Mouse (Mus musculus) cerebellum, postnatal 14 days (tissue): ENCODE data around the gene Tac4.
A peak's percentile ranks its signal among the peaks of the same experiment; 100 is the strongest.

Experiments
- DNase-seq, 2 experiments: peaks; one replicate each; pipeline ENCODE4 v3.0.0; 2021; ENCODE audit warnings: mixed read lengths in 2 of 2

Gene Tac4

DNA sequence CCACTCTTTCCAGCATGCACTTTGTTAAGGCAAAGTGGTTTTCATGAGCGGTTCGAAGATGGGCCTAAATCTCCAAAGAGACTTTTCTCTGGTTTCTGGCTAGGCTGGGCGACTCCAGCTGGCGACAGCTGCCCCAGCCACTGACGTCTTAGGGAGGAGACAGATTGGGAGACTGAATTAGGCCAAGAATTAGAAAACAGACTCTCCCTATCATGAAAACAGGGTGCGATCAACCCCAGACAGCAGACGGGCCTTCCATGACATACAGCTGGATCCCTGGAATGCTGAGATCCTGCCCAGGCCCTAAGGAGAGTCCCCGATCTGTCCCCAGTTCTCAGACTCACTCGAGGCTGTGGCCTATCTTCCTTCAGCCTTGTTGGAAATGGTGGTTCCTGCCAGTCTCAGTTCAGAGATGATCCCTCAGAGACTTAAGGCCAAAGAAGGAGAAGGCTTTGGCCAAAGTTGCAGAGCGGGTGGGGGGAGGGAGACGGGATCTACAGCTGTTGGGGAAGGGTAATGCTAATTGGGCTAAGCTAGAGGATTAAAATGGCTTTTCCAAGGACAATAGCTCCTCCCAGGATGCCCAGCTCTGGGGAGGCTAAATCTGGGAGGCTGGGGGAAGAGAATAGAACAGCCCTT, 2.6 kb downstream of the Tac4 start:
- no peak for DNase-seq

DNA sequence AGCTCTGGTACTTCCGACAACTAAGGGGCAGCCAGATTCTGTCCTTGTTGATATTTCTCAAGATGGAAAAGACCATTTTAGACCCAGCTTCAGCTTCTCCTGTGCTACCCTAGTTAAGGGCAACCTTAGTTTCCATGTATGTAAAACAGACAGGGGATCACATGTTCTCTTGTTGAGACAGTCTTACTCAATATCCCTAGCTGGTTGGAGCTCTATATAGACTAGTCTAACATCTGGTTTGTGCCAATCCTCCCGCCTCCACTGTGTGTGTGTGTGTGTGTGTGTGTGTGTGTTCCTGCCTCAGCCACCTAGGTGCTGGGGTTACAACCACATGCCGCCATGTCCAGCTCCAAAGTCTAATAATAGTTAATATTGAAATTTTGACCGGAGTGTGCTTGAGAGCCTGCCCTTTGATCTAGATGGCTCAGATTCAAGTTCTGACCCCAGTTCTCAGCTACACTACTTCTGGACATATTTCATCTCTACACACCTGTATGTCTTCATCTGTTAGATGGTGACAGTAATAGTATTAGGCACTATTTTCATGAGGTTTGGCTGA, 3.2 kb downstream of the Tac4 start:
- DNase-seq: no peak

DNA sequence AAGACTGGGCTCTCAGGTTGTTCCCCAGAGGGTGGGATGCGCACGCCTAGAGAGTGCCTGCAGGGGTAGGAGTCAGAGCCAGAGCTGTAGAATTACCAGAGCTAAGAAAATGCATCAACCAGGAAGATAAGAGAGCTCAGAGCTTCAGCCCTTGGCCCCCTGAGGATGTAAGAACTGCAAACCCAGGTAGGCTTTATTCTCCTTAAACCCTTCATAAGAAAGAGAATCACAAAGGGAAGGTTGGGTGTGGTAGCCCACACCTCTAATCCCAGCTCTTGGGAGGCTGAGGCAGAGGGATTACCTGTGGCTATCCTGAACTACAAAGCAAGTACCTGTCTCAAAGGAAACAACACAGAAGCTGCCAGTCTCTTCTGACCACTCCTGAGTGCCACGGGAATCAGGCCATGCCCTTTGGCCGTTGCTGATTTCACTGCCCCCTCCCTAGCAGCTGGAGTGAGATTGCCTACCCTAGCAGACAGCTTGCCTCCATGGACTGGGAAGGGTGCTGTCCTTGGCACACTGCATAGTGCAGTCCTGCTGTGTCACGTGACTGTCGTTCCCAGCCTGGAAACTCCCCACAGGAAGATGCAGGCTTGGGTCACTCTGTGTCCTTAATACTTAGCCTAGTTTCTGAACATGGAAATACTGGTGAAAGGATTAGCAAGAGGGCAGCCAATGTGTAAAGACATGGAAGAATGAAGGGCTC, 5.4 kb downstream of the Tac4 start:
- DNase-seq: no peak

DNA sequence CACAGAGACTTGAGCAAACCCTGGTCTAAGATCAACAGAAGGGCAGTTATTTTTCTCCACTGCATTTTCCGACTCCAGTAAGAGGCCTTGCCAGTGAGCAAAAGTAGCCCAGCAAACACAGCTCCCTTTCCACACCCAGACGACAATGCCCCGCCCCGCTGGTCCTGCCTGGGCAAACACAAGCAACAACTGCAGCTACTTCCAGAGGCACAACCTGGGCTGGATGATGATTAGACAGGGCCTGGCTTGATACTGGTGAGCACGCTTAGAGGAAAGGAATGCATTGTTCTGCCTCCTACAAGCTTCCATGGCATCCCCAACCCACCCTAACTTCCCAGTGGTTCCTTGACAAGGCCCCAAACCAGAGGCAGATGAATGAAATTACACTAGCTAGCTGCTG, 12.3 kb downstream of the Tac4 start:
- no peak for DNase-seq

DNA sequence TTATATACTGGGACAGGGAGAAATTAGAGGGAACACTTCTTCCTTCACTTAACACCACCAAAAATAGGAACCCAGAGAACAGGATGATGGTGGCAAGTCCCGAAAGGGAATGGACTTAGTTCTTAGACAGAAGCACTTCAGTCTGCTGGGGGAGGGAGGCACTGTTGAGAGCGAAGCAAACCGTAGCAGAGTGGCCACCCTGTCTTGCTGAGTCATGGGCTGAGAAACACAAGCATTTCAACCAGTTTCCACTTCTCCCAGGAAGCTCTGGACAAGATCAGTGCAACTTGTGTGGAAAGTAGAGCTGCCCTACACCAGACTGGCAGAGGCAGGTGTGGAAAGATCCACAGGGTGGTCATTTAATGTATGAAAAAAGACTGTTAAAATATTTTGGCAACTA, 13.3 kb downstream of the Tac4 start:
- DNase-seq: no peak

DNA sequence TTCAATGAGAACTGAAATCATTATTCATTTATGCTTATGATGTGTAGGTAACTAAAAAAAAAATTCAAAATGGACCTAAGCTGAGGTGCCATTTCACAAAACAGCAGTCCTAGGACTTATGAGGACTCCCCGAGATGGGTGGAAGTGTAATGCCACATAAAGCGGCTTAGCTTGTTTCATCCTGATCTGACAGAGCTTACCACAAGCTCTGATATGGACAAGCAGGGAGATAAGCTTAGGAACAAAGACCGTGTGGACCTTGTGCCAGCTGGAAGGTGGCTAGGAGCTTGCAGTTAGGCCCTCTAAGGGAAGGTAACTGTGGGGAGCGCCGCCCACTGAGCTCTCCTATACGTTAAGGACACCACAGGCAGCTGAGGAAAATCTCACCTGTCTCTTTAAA, 14.7 kb downstream of the Tac4 start:
- DNase-seq: no peak

DNA sequence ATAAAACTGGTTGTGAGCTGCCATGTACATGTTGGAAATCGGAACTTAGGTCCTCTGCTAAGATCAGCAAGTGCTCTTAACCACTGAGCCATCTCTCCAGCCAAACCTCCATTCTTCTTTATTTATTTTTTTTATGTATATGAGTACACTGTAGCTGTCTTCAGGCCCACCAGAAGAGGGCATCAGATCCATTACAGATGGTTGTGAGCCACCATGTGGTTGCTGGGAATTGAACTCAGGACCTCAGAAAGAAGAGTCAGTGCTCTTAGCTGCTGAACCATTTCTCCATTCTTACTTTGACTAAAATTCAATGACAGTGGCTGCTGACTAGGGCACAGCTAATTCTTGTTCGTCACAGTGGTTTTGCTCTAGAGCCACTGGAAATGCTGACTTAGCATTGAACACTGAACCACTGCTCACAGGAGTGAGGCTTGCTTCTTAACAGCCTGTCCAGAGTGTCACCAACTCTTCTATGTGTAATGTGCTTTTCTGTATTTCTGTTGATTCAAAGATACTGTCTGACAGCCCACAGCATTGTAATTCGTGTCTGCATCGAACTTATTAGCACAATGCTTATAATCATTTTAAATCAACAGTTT, 17.8 kb downstream of the Tac4 start:
- no peak for DNase-seq

DNA sequence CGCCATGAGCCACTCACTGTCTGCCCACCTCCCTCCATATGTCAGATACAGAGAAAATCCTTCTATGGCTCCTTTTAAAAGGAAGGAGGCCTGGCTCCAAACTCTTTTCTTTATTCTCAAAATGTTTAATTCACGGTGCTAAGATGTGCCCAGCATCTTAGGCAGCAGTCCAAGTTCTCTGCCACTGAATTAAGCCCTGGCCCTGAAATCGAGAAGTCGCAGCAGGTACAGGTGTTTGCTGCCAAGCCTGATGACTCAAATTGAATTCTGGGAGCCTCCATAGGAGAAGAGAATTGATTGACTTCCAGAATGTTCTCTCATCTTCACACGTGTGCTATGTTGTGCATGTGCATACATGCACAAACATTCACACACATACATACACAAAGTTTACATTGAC, 21.0 kb downstream of the Tac4 start:
- DNase-seq: peak; percentile 34 to 46

DNA sequence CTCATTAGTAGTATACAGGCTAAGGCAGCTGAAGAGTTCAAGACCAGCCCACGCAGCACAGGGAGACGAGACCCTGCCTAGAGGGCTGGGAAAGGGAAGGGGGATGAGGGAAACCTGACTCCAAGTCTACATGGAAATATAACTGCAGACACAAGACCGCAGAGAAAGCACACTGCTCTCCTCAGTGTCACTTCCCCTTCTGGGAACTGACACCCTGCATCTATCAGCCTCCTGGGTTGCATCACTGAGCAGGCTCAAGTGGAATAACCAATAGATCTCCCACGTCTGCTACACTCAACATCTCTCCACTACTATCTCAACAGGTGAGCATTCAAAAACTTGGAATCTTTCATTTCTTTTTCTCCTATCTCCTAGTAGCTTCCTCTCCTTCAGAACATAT, 30.7 kb downstream of the Tac4 start:
- no peak for DNase-seq

DNA sequence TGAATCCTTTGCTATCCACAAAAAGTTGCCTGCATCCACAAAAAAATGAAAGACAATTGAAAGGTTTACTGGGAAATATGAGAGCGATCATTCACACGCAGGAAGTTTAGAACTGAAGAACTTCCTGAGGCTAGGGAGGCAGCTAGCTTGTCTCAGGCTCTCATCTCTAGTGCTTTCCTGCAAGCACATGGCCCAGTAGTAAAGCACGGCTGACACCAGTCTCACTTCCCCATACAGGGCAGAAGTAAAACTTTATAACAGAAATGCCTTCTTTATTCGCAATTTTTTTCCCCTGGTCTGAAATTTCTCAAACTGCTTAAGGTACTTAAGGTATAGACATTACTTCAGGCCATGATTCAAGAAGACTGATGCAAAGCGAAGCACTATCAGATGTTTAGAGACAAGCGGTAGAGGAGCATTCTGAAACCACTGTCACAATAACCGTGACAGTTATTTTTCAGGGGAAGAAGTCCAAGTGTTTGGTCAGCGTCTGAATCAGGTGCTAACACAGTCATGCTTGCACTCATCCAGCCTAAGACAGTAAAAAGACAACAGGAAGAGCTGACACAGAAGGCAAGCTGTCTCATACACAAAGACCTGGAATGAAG, 31.8 kb downstream of the Tac4 start:
- no peak for DNase-seq

DNA sequence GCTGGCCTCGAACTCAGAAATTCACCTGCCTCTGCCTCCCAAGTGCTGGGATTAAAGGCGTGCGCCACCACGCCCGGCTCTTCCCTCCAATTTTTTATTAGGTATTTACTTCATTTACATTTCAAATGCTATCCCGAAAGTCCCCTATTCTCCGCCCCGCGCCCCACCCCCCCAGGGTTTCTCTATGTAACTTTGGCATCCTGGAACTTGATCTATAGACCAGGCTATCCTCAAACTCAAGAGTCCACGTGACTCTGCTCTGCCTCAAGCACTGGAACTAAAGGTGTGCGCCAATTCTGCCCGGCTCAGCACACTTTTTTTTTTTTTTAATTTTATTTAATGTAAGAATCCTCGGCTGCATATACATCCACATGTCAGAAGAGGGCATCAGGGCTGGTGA, 34.4 kb downstream of the Tac4 start:
- DNase-seq: no peak

DNA sequence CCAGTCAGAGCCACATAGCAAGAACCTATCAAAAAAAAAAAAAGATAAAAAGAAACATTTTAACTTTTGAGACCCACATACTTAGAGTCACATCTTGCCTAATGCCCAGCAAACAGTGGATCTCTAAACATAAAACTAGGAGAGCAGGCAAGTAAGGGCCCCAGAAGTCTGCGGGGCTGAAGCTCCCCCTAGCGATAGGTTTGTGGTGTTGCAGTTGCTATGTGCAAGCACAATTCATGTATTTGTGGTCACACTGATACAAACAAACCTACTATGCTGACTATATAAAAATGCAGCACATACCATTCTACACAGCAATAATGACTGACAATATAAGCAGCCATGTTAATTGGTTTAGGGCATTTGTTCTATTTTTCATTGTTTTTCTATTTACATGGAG, 36.8 kb downstream of the Tac4 start:
- DNase-seq: peak; percentile 13 to 14

DNA sequence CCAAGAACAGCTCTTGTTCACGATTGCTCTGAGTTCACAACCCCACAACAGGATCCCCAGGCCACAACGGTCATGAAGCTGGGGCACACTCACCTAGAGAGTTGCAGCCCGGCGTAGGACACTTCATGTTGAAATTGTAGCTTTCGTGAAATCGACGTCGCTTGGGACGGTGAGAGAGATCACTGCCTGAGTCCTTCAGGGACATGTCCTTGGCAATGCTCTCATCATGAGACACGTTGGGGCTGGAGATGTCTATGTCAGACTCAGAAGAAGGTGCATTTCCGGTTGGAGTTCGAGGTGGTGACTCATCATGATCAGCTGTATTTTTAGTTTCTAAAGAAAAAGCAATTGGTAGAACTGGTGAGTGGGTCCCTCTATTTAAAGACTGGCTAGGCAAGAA, 38.6 kb downstream of the Tac4 start:
- DNase-seq: no peak

DNA sequence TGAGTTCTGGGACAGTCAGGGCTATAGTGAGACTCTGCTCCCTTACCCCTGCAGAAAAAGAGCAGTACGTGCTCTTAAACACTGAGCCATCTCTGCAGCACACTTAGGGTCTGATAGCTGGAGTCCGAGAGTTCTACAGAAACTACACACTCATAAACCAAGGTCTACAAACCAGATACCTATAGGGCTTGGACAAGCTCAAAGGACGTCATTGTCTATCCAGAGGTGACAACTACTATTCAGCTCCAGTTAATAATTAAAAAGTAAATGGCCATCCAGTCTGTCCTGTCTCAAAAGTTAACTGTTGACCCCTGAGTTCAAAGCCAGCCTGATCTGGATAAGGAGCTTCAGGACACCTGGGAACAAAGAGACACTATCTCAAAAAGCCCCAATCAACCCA, 40.4 kb downstream of the Tac4 start:
- DNase-seq: no peak

DNA sequence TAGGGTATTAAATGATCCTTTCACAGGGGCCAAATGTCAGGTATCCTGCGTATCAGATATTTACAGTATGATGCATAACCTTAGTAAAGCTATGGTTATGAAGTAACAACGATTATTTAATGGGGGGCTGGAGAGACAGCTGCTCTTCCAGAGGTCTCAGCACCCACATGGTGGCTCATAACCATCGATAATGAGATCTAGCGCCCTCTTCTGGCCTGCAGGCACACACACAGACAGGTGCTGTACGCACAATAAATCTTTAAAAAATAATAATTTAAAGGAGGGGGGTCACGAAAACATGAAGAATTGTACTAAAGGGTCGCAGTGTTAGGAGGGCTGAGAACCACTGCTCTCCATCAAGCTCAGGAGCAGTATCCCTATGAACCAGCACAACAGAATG, 44.3 kb downstream of the Tac4 start:
- DNase-seq: no peak

DNA sequence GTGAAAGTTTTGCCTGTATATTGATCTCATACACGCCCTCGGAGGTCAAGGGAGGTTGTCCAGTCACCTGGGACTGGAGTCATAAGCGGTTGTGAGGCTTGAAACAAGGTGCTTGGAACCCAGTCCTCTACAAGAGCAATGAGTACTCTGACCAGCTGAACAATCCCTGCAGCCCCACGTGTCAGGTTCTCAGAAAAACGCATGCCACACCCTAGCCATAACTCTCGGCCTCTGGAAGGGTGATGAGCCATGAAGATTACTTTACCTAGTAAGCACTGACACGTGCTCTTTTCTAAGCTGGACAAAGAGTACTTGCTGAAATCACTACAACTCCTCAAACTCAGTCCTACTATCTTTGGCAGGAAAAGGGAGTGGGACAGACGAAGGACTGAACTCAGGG, 46.2 kb downstream of the Tac4 start:
- no peak for DNase-seq

DNA sequence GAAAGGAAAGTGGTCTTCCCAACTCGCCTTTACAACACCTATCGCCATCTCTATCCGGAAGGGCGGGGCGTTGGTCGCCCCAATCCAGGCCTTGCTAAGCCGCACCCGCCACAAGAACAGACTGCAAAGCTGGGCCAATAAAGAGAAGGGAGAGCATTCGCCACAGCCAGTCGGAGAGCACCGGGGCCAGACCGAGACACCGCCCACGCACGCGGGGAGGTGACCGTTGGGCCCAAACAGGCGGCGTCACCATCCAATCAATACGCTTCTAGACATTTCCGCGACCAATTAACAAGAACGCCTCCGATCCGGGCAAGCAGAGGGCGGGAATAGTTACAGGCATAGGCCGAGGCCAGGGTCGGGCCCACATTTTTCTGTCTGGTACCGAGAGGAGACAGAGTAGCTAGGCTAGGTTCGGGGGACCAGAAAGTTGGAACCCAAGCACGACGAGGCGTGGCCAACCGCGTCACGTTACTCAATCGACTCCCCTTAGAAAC, 48.2 kb downstream of the Tac4 start:
- peak; percentile 96 to 97 for DNase-seq

DNA sequence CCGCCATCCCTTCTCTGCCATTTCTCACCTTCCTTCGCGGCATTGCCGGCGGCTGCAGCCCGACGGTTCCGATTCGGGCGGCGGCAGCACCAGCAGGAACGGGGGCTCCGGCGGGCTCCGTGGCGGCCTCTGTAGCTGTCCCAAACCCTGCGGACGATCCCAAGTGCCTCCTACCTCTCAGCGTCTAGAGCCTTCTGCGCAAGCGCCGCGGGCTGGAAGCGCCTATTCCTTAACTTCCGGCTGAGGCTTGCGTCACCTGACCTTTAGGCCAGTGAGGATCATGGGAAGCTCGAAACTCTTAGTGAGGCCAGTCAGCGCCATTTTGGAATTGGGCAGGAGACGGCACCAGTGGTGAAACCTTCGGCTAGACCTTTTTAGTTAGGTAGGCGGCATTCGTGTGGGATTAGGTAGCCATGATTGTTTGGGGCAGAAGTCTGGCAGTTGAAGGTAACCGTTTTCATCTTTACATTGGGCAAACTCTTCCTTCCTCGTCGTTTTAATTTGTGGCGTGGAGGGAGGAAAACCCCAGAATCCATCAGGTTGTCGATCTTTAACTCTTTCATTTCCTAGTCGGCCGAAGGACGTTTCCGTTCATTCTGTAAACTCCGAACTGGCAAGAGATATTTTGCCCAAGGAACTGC, 48.8 kb downstream of the Tac4 start, which contains the start of gene Kat7:
Kat7 (minus strand) TSS at position 240 of the 641 bp plus-strand sequence.
- peak; percentile 97 to 98 for DNase-seq

DNA sequence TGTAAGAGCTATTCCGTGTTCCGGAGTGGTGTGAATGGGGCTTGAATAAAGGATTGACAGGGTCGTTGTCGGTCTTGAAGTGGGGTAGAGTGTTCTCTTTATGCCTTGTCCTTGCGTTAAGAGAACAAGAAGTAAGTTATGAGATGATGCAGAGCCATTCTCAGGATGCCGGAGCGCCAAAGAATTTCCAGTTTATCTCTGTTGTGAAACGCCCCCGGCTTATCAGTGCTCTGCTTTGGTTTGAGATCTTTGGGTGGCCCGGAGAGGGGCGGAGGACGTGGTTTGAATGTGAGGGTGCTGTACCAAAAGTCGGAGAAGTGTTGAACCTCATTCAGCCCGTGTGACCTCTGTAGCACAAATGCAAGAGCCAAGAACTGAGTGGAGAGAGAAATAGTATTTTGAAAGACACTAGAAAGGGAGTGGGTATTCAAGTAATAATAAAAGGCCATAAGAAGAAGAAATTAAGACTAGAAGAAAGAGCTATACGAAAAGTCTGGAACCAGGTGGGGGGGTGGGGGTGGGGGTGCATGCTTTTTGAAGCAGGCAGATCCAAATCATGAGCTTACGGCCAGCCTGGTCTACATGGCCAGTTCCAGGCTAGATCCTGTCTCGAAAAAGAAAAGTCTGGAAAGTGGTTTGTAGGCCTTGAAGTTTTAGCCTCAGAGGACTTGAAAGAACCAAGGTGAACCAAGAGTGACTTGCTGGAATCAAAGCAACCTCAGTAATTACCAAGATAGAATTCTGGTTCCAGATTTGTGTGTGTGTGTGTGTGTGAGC, 49.5 kb downstream of the Tac4 start:
- DNase-seq: no peak

DNA sequence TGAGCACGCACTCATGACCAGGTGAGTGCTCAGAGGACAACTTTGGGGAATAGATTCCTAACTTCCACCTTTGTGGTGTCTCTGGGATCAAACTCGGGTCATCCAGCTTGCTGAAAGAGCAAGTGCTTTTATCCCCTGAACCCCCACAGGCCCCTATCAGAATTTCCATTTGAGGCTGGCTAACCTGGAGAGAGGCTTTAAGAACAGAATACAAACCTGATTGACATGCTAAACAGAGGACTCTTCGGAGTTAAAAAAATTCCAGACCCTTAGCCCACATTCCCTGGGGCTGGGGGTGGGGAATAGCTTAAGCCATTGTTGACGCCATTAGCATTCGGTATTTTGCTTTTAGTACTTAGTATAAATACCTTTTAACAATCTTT, 50.1 kb downstream of the Tac4 start:
- DNase-seq: no peak

DNA sequence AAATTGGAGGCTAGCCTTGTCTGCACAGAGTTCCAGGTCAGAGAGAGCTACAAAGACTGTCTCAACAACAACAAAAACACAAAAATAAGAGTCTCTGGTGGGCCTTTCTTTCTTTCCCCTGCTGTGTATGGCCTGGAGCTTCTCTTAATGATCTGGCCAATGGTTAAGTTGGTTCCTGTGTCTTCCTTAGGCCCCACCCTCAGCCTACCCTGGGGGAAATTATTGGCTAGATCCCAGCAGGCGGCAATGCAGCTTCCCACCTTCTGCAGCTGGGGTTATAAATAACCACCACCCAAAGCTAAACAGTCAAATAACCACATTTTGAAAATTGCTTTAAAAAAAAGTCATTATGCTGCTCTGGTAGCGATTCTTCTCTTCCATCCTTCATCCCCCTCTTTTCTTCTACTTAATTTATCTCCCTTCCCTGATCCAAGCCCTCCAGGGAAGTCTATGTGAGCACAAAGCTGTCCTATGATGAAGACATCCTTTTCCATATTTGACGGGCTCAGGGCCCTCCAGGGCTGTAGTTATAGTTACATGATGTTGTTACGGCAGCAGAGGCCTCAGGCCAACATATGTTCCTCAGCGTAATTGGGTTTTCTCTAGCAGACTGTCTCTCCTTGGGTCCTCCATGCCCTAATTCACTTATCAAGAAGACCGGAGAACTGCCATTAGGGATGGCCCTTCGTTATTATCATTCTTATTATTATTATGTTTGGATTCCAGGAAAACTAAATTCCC, 54.1 kb downstream of the Tac4 start:
- DNase-seq: no peak
